Mouse (Mus musculus): Measurements from ENCODE around the gene Cox11.

The Cox11 gene

GRCm38 (mm10) chr11:90665161-90665560, 27.2 kb downstream of the Cox11 start:
- DNase-seq, result peak in 1 of 2 experiments; percentile 50

DNA sequence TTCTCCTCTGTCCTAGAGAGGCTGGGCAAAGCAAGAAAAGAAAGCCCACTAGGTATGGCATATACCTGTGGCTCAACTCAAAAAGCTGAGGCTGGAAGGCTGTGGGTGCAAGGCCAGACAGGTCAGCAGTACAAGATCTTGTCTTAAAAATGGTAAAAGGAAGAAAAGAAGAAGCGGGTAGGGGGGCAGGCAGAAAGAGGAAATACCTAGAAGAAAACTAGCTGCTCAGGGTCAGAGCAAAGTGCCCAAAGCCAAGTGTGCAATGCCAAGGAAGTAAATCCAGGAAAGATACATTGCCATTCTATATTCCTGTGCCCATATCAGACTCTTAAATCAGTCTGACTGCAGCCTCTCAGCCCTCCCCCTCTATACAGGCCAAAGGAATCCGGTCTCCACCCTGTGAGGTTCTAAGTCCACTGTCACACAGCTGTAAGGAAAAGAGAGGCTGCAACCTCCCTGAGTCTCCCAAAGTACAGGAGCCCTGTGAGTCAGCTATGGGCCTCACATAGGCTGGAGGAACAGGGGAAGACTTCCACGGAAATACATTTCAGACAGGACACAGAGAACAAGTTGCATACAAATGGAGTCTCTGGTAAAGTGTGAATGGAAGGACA, 28.3 kb downstream of the Cox11 start:
- DNase-seq, result no peak

- DNase-seq, result no peak
Observed at GRCm38 (mm10) chr11:90666916-90667315, 28.9 kb downstream of the Cox11 start.

DNA sequence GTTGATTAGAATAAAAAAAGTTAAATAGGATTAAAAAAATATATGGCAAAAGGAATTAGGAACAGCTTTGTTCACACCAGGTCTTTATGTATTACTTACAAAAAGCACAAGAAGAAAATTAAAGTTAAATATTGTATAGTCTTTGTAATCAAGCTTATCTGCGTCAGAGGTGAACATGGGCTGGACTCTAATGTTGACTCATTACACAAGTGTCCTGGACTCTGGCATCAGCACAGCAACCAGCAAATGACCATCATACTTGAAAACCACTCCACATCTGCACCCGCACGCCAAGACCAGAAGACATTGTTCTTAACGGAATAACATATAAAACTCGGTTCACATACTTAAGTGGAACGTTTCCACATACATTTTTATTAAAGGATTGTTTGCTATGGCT, 29.4 kb downstream of the Cox11 start:
- DNase-seq, result no peak

DNA sequence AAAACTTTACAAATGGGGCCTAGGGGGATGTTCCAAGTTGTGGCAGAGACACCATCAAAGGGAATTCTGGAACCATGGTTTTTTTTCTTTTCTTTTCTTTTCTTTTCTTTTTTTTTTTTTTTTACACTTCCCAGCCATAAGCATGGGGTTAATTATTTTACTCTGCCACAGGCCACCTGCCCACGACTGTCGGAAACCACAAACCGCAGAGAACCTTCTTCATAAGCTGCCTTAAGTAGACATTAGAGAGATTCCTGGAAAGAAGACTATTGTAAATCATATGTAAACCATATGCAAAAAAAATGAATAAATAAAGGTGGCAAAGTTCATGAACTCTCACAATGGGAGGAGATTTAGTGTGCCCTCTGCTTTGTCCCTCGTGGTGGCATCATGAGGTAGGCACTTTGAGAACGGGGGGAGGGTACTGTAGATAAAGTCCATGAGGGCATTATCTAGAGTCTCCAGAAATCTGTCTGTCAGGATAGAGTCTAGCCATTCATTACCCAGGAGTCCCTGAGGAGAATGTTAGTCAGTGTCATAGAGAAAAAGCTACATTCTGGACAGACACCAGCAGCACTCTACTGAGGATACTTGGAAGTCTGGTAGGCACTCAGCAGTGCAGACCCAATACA, 37.6 kb downstream of the Cox11 start:
- no peak for DNase-seq

DNA sequence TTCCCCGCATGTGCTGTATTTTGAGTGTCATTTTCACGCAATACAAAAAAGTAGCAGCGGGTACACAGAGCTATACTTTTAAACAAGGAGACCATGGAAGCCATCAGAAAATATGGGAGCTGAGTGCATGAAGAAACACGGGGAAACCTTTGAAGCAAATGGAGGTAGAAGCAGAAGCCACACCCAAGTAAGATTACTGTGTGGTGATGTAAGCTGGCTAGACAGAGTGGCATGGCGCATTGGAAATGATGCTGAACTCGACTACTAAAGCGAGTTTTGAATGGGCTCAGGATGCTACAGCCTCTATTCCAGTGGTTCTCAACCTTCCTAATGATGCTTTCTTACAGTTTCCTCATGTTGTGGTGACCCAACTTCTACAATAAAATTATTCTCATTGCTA, 39.1 kb downstream of the Cox11 start:
- no peak for DNase-seq

- DNase-seq, result peak; percentile 33 to 39
Observed at GRCm38 (mm10) chr11:90677771-90678288, 39.9 kb downstream of the Cox11 start.

- no peak for DNase-seq
Observed at GRCm38 (mm10) chr11:90678582-90678981, 40.6 kb downstream of the Cox11 start.

- DNase-seq, result no peak
Observed at GRCm38 (mm10) chr11:90681171-90681570, 43.2 kb downstream of the Cox11 start.

- DNase-seq, result no peak
Observed at GRCm38 (mm10) chr11:90684765-90685164, 46.8 kb downstream of the Cox11 start.

DNA sequence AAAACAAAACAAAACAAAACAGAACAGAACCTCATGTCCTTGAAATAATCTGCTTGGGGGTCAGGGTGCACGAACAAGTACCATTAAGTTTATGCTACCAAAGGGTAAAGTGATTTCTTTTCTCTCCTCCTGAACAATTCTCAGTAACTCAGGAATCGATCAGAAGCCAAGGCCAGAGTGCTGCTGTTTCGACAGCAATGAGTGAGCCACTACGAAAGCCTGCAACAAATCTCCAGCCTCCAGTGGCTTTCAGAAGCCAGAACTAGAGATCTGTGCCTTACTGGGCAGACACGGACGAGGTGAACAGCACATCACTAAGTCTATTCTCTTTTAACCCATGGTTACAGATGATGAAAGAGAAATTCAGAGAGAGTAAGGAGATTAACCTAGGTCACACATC, 47.2 kb downstream of the Cox11 start:
- DNase-seq, result no peak

GRCm38 (mm10) chr11:90686287-90687025, 48.5 kb downstream of the Cox11 start:
- DNase-seq, result peak in 1 of 2 experiments; percentile 26

DNA sequence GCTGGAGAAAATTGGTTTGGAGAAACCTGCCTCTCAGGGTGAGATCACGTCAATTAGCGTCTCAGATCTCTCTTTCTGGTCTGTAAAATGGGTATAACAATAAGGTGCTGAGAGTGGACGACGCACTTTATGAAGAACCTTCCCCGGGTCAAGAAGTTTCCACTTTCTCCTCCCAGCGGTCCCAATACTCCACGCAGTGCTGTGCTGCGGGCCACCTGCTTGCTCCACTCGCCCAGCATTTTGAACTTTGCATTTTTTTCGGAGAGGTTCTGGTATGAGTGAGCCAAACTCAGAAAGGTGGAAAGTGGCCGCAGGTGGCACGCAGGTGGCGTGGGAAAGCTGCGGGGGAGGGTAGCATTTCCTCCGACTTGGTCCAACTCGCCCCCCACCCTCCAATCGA, 49.1 kb downstream of the Cox11 start:
- DNase-seq, result no peak

- peak; percentile 84 to 88 for DNase-seq
Observed at GRCm38 (mm10) chr11:90687460-90688416, 49.8 kb downstream of the Cox11 start, which contains the start of gene Tom1l1. Gene Tom1l1 (minus strand): TSS chr11:90688366.

- no peak for DNase-seq
Observed at GRCm38 (mm10) chr11:90690361-90690760, 52.4 kb downstream of the Cox11 start.

DNA sequence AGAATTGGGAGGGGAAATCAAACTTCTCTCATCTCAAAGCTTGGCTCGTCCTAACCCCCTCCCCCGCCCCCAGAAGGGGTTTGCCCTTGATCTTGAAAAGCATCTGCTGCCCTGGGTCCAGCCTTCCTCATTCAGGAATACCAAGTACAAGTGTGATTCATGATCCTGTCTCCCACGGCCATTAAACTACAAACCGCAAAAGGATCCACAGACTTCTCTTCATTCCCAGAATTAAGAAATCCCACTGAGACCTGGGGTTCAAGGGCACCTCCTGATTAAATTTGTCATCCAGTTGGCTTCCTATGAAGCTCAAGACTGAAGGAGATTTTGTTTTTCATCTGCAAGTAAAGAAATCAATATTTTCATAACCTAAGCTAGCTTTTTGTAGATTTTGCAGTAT, 56.2 kb downstream of the Cox11 start:
- no peak for DNase-seq

All from cerebellum, postnatal 10 days (tissue).